Mouse (Mus musculus) pancreas, adult 10 weeks (tissue): ENCODE measurements around the gene Gm14419. TPM values are rescaled to one million over a fixed set of nuclear protein-coding genes. Genes with fewer than 3 reads are reported as not detected.

ENCODE experiments used
- polyA plus RNA-seq: library from polyadenylated mRNA; stranded (reverse); fragments of 350-450 nt; fragmentation: Illumina TruSeq; extraction: RNeasy Lipid Tissue Mini Kit (QIAGEN cat#74804); gene quantifications from one replicate; pipeline ENCODE4 v1.2.3, GENCODE M21; 2015; ENCODE audit warnings: low read depth, low replicate concordance; ENCODE audit not compliant: insufficient read depth

The Gm14419 gene
- 1.6 TPM for polyA plus RNA-seq

GRCm38 (mm10) chr2:177000656-177001055, at the start of gene Gm14419:
Gm14419 (plus strand) TSS chr2:177000956.

Other genes starting within 250 kb of the Gm14419 start
- 2.9 TPM for gene Gm14295, start 202.3 kb upstream of the Gm14419 start, polyA plus RNA-seq
- not detected for gene Gm14408, start 169.8 kb upstream of the Gm14419 start, polyA plus RNA-seq
- gene Gm14296, start 73.1 kb upstream of the Gm14419 start, polyA plus RNA-seq, result 4.0 TPM
- gene Gm14401, start 73.4 kb downstream of the Gm14419 start, polyA plus RNA-seq, result not detected
- gene Gm14410, start 205.5 kb downstream of the Gm14419 start, polyA plus RNA-seq, result 7.5 TPM